Mouse (Mus musculus): Measurements from ENCODE around the gene Tmem192. TPM values are rescaled to one million over a fixed set of nuclear protein-coding genes. Genes with fewer than 3 reads are reported as not detected.
"Not testable (repeated sequence)": the region's sequence is repeated elsewhere in the genome, so short reads cannot be mapped to it uniquely, and the experiment has no call there.

Tmem192 gene
- polyA plus RNA-seq, 1 experiment from 2014 or later: 19.4 TPM

GRCm38 (mm10) chr8:65007616-65008015 is 60.6 kb downstream of the Tmem192 start:
- not testable (repeated sequence) for ATAC-seq (ENCODE audit: insufficient read depth, low FRiP score, low TSS enrichment); H3K4me3 ChIP-seq (ENCODE audit: low read depth, low read length); H3K4me1 ChIP-seq (ENCODE audit: control insufficient read depth, insufficient read depth, low read length); H3K9ac ChIP-seq (ENCODE audit: low read length); DNase-seq (ENCODE audit: low spot score); H3K27ac ChIP-seq (ENCODE audit: low read depth, low read length); H3K27me3 ChIP-seq (ENCODE audit: control insufficient read depth, insufficient read depth, low read length); H3K36me3 ChIP-seq (ENCODE audit: control insufficient read depth, insufficient read depth, low read length); H3K4me2 ChIP-seq (ENCODE audit: low read depth); H3K9me3 ChIP-seq (ENCODE audit: control insufficient read depth, low read length)
- WGBS: 79% methylated on average over 6 of the region's 6 CpGs

GRCm38 (mm10) chr8:65018423-65018822 is 71.4 kb downstream of the Tmem192 start, which contains the start of the genes Trim61 and Trim60:
Gene Trim61, minus strand, starts transcription at chr8:65018523.
Gene Trim60, minus strand, starts transcription at chr8:65018584.
- Histone ChIP-seq H3K9ac (ENCODE audit: low read length) (no peak within 1 kb of the TSS), H3K4me2 (ENCODE audit: low read depth) (no peak within 1 kb of the TSS), H3K4me3 (ENCODE audit: low read depth, low read length) (no peak within 1 kb of the TSS), H3K9me3 (ENCODE audit: control insufficient read depth, low read length) (no peaks in the 10 kb centered on the region), H3K4me1 (ENCODE audit: control insufficient read depth, insufficient read depth, low read length) (no peaks in the 10 kb centered on the region), H3K27me3 (ENCODE audit: control insufficient read depth, insufficient read depth, low read length) (no peaks in the 10 kb centered on the region), H3K27ac (ENCODE audit: low read depth, low read length) (no peak within 1 kb of the TSS), H3K36me3 (ENCODE audit: control insufficient read depth, insufficient read depth, low read length) (no peaks in the 10 kb centered on the region)
- DNase-seq (ENCODE audit: low spot score): no peak
- ATAC-seq (ENCODE audit: insufficient read depth, low FRiP score, low TSS enrichment): no peak
- 88% methylated on average over 8 of the region's 8 CpGs for WGBS

Other genes starting within 250 kb of the Tmem192 start
- 186 and 195 TPM in 2 replicates for gene Msmo1, start 213.4 kb upstream of the Tmem192 start, polyA plus RNA-seq (2014; fragmentation: Nextera tagmentation; extraction: Ambion mirVana)
- 20.0 and 20.2 TPM in 2 replicates for gene Klhl2, start 97.2 kb upstream of the Tmem192 start, polyA plus RNA-seq (2014; fragmentation: Nextera tagmentation; extraction: Ambion mirVana)
- not detected in 2 replicates for gene Trim75, start 40.6 kb downstream of the Tmem192 start, polyA plus RNA-seq (2014; fragmentation: Nextera tagmentation; extraction: Ambion mirVana)
- 0.15 TPM in 1 of 2 replicates, not detected in the other for gene Trim61, start 71.3 kb downstream of the Tmem192 start, polyA plus RNA-seq (2014; fragmentation: Nextera tagmentation; extraction: Ambion mirVana)
- gene Trim60, start 71.4 kb downstream of the Tmem192 start, polyA plus RNA-seq (2014; fragmentation: Nextera tagmentation; extraction: Ambion mirVana): not detected in 2 replicates
- gene Apela, start 90.2 kb downstream of the Tmem192 start, polyA plus RNA-seq (2014; fragmentation: Nextera tagmentation; extraction: Ambion mirVana): 9.3 and 10.3 TPM in 2 replicates
- not detected in 2 replicates for gene Gm10663, start 127.8 kb downstream of the Tmem192 start, polyA plus RNA-seq (2014; fragmentation: Nextera tagmentation; extraction: Ambion mirVana)
- gene BC030870, start 182.4 kb downstream of the Tmem192 start, polyA plus RNA-seq (2014; fragmentation: Nextera tagmentation; extraction: Ambion mirVana): not detected in 2 replicates

Data from neural tube, embryonic 11.5 days (tissue).